Mouse (Mus musculus) macrophage (primary cell): ENCODE results near the gene Tbc1d8. TPM values are rescaled to one million over a fixed set of nuclear protein-coding genes. Genes with fewer than 3 reads are reported as not detected.

Experiments
- H3K27ac ChIP-seq: fragments of 350-480 bp; formaldehyde crosslinking; 2 replicates; pipeline ENCODE4 v1.9.0; 2021
- H3K36me3 ChIP-seq: fragments of 350-480 bp; formaldehyde crosslinking; 2 replicates; pipeline ENCODE4 v1.9.0; 2021; ENCODE audit errors: inconsistent target
- H3K4me3 ChIP-seq: fragments of 350-480 bp; formaldehyde crosslinking; 2 replicates; pipeline ENCODE4 v1.9.0; 2021; ENCODE audit errors: inconsistent target
- H3K79me2 ChIP-seq: fragments of 350-480 bp; formaldehyde crosslinking; 2 replicates; pipeline ENCODE4 v1.9.0; 2021; ENCODE audit errors: inconsistent target
- WGBS: methylation state at CpG from one replicate; pipeline ENCODE4 v1.1.7; 2026; ENCODE audit warnings: inconsistent platforms; ENCODE audit not compliant: missing documents; 5-methylcytosine and 5-hydroxymethylcytosine counted together
- polyA plus RNA-seq: library from polyadenylated mRNA; stranded (reverse); fragments of 250-400 nt; gene quantifications from 3 replicates; pipeline ENCODE4 v1.2.4, GENCODE M21; 2018; ENCODE audit warnings: inconsistent platforms

The Tbc1d8 gene
- polyA plus RNA-seq, 1 experiment from 2014 or later = 13.9 TPM

GRCm38 (mm10) chr1:39388163-39388562, 90.4 kb downstream of the Tbc1d8 start:
- Histone ChIP-seq H3K4me3 (no peak overlapping the region), H3K36me3 (peaks cover 69% of the 10 kb centered on the region), H3K27ac (no peak overlapping the region), H3K79me2 (no peaks in the 10 kb centered on the region)
- WGBS = 93% methylated on average over 2 of the region's 2 CpGs

GRCm38 (mm10) chr1:39387497-39387896, 91.1 kb downstream of the Tbc1d8 start:
- no peak overlapping the region for H3K27ac ChIP-seq

DNA sequence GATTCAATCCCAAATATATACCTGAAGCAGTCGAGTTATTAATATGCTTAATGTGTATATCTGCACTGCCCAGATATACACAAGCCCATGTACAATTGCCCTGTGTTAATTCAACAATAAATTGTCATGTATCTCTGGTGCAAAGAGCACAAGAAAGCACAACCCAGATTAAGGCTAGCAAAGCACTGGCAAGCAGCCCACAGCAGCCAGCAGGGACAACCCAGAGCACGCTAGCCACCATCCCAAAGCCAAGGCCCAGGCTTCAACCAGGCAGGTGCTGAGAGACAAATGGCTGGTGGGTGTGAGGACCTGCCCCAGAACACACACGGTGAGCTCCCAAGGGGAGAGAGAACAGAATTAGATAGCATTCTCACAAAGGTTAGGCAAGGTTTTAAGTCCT, 92.1 kb downstream of the Tbc1d8 start:
- H3K4me3 ChIP-seq = no peak overlapping the region
- no peak overlapping the region for H3K27ac ChIP-seq
- H3K36me3 ChIP-seq = peaks cover 78% of the 10 kb centered on the region
- no peaks in the 10 kb centered on the region for H3K79me2 ChIP-seq
- WGBS = 90% methylated on average over 3 of the region's 3 CpGs

More at GRCm38 (mm10) chr1:39387497-39387896, 91.1 kb downstream of the Tbc1d8 start:
- Histone ChIP-seq H3K79me2 (no peaks in the 10 kb centered on the region), H3K4me3 (no peak overlapping the region), H3K36me3 (peaks cover 71% of the 10 kb centered on the region)
- 100% methylated on average over 4 of the region's 4 CpGs for WGBS

DNA sequence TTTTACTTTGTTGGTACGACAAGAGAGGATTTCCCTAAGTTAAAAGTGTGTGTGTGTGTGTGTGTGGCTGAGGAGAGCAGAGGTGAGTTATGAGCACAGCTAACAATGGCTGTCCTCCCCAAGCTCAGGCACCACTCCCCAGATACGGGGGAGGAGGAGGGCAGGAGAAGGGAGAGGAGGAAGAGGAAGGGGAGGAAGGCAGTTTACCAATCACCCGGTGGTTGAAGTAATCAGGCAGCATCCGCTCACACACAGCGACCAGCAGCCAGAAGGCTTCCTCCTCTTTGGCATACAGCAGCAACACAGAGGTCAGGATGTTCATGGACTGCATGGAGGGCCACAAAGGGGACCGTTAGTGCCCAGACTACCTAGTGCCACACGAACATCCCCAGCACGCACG, 93.6 kb downstream of the Tbc1d8 start:
- Histone ChIP-seq H3K79me2 (no peaks in the 10 kb centered on the region), H3K27ac (no peak overlapping the region), H3K4me3 (no peak overlapping the region), H3K36me3 (peaks cover 78% of the 10 kb centered on the region)
- WGBS = 37% methylated on average over 9 of the region's 9 CpGs

GRCm38 (mm10) chr1:39381017-39381416, 97.5 kb downstream of the Tbc1d8 start:
- H3K4me3 ChIP-seq = no peak overlapping the region
- H3K27ac ChIP-seq = no peak overlapping the region
- WGBS = 58% methylated on average over 9 of the region's 9 CpGs
- H3K79me2 ChIP-seq = no peaks in the 10 kb centered on the region
- peaks cover 71% of the 10 kb centered on the region for H3K36me3 ChIP-seq

DNA sequence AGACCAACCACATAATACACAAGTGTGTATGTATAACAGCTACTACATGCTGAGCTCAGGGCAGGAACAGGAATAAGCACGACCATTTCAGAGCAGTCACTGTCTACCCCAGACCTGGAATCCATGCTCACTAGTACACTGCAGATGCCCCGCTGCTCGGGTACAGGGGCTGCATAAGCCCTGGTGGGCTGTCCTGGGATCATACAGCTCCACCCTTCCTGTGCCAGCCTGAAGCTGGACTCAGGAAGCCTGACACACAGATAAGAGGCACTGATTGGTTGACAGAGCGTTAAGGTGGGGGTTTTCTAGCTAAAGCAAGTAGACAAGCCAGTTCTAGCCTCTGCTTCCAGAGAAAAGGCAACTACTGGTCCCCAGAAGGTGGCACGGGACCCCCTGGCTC, 99.5 kb downstream of the Tbc1d8 start:
- Histone ChIP-seq H3K36me3 (peaks cover 62% of the 10 kb centered on the region), H3K4me3 (no peak overlapping the region), H3K27ac (no peak overlapping the region), H3K79me2 (no peaks in the 10 kb centered on the region)
- WGBS = 71% methylated on average over 5 of the region's 5 CpGs

DNA sequence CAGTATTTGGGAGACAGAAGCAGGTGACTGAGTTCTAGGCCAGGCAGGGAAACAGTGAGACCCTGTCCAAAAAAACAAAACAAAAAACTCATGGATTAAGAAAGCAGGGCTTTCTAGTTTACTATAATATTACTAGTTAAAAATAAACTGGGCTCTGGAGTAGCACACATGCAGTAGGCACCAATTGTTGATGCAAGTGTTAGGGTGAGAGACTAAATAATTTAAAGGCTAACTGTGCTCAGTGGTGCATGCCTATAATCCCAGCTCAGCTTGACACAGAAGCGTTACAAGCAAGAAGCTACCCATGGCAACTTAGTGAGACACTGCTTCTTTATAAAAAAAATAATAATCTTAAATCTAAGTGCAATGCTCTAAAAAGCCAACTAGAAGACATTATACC, 100.0 kb downstream of the Tbc1d8 start:
- no peak overlapping the region for H3K4me3 ChIP-seq
- no peak overlapping the region for H3K27ac ChIP-seq
- WGBS = 89% methylated on average over 1 of the region's 1 CpGs
- peaks cover 62% of the 10 kb centered on the region for H3K36me3 ChIP-seq
- no peaks in the 10 kb centered on the region for H3K79me2 ChIP-seq

DNA sequence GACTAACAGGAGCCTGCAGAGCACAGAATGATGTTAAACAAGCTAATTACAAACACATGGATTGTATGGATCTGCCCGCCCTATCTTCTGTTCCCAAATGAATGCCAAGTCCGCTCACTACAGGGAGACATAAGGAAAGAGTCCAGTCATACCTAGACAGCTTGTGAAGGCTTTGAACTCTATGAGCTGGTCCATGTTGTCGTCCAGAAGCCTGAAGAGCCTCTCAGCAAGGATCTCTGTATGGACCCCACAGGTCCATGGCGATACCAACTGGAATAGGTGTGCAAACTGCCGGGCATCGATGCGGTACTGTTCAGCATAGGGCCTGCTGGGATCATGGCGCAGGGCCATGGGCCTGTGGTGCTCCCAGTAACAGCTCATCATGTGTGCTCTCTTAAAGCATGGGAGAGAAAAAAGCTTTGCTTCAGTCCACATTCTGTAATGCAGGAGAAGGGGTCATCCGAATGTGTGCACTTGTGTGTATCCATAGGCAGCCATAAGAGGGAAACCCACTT, 101.8 kb downstream of the Tbc1d8 start:
- H3K4me3 ChIP-seq = no peak overlapping the region
- H3K27ac ChIP-seq = no peak overlapping the region
- 93% methylated on average over 9 of the region's 9 CpGs for WGBS
- H3K79me2 ChIP-seq = no peaks in the 10 kb centered on the region
- peaks cover 71% of the 10 kb centered on the region for H3K36me3 ChIP-seq

GRCm38 (mm10) chr1:39376121-39376520, 102.4 kb downstream of the Tbc1d8 start:
- Histone ChIP-seq H3K27ac (no peak overlapping the region), H3K36me3 (peaks cover 71% of the 10 kb centered on the region), H3K79me2 (no peaks in the 10 kb centered on the region), H3K4me3 (no peak overlapping the region)
- 93% methylated on average over 6 of the region's 7 CpGs for WGBS

DNA sequence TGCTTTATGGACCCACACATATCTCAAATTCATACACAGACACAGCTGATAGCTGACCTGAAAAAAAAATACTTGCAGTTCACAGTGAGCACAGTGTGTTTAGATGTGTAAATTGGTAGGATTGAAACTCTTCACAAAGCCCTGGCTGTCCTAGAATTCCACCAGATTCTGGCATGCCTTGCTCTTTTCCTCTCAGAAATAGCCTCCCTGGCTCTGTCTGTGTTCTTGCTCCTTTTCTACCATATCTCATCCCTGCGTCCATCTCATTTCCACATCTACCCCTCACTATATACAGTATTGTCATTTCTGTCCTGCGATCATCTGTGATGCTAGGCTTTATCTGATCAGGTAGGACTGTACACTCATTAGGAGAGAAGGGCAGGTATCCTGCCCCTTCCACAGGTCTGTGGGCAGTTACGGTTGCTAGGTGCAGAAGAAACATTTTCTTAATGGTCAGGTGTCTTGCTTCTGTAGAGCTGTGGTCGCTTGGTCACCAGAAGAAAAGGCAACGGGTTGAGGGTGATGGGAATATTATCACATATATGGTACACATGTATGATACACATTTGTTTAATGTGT, 104.2 kb downstream of the Tbc1d8 start:
- Histone ChIP-seq H3K79me2 (peaks cover 13% of the 10 kb centered on the region), H3K36me3 (peaks cover 75% of the 10 kb centered on the region), H3K4me3 (no peak overlapping the region), H3K27ac (no peak overlapping the region)
- 93% methylated on average over 4 of the region's 5 CpGs for WGBS

- Histone ChIP-seq H3K79me2 (peaks cover 23% of the 10 kb centered on the region), H3K4me3 (no peak overlapping the region), H3K27ac (no peak overlapping the region), H3K36me3 (peaks cover 72% of the 10 kb centered on the region)
- WGBS = 90% methylated on average over 4 of the region's 4 CpGs
These were observed 105.2 kb downstream of the Tbc1d8 start for GRCm38 (mm10) chr1:39373378-39373777.

DNA sequence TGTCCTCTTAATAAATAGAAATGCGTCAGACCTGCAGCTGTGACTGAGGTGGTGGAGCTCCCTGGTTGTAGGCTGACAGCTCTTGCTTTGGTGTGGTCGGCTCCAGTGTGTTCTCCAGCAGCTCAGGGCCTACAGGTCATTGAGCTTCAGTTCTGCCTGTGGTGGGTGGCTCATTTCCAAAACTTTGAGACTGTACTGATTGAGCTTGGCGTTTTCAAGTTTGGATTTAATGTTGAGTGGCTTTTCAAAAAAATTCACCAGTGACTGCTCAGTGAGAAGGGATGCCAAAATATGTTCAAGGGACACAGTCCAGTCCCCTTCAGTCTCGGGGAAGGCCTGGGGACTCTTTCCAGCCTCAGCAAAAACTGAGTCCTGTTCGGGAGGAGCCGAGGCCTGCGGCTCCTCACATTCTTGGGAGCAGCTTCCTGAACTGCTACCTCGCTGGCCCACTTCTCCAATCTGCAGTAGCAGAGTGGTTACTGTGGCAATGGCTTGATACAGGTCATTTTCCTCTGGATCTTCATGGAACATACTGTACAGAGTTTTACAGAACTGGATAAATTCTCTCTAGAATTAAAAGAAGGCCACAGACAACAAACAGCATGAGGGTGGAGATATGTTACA, 106.2 kb downstream of the Tbc1d8 start:
- H3K4me3 ChIP-seq = no peak overlapping the region
- peaks cover 65% of the 10 kb centered on the region for H3K36me3 ChIP-seq
- 72% methylated on average over 8 of the region's 8 CpGs for WGBS
- no peak overlapping the region for H3K27ac ChIP-seq
- H3K79me2 ChIP-seq = peaks cover 28% of the 10 kb centered on the region

- Histone ChIP-seq H3K27ac (no peak overlapping the region), H3K4me3 (no peak overlapping the region), H3K79me2 (peaks cover 28% of the 10 kb centered on the region), H3K36me3 (peaks cover 56% of the 10 kb centered on the region)
- WGBS = 90% methylated on average over 6 of the region's 6 CpGs
These were observed 108.1 kb downstream of the Tbc1d8 start for GRCm38 (mm10) chr1:39370431-39370830.

DNA sequence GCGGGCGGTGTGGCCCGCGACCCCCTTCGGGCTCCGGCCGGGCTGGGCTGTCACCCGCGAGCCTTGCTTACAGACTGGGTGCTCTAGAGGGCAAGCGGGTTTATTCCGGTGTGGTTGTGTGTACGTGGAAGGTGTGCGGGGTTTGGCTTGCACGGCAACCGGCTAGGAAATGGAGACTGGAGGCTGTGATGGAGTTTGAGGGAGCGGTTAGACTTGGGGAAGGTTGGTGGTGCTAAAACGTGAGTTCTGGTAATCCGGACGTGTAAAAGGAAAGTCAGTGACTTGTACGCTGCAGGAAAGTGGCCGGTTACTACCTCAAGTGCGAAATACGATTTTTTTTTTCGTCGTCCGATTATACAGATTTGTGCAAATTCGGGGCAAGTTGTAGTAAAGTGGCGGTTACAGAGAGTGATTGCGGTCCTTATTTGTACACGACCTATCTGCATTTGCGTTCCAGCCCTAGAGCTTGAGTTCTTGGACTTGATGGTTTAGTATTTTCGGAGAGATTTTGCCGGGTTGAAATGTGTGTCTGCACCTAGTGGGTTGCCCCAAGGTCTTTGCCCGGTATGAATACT, 110.2 kb downstream of the Tbc1d8 start:
- WGBS = under 1% methylated on average over 34 of the region's 34 CpGs
- peaks cover 28% of the 10 kb centered on the region for H3K79me2 ChIP-seq
- H3K36me3 ChIP-seq = peaks cover 43% of the 10 kb centered on the region
- peak overlapping the region; percentile 87 for H3K4me3 ChIP-seq
- peak overlapping the region; percentile 52 for H3K27ac ChIP-seq

DNA sequence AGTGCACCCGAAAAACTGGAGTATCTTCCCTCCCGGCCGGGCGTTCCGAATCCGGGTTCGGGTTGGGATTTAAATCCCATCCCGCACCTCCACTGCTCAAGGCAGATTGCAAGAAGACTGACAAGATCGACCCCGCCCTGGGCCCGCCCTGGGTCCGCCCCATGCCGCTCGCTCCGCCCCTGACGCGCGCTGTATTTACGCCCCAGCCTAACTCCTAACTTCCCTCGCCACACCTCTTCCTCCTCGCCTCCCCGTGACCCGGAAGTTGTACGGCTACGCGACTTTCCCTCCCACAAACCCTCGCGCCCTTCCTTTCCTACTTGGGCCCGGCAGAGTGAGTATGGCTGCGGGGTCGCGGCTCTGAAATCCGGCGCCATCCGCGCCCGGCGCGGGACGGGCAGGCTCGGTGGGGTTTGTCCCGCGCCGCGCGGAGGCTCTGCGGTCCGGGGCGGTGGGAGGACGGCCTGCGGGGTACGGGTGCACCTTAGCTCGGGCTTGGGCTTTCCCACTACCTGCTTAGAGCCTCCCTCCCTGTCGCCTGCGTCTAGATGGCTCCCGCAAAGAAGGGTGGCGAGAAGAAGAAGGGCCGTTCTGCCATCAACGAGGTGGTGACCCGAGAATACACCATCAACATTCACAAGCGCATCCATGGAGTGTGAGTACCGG, 110.8 kb downstream of the Tbc1d8 start, which contains the start of gene Rpl31:
TSS of gene Rpl31 (plus strand) at position 242 of the 666 bp plus-strand sequence.
- H3K79me2 ChIP-seq = peaks cover 28% of the 10 kb centered on the region
- H3K4me3 ChIP-seq = peak within 1 kb of the TSS; percentile 87
- peak within 1 kb of the TSS; percentile 52 for H3K27ac ChIP-seq
- WGBS = under 1% methylated on average over 62 of the region's 62 CpGs
- H3K36me3 ChIP-seq = peaks cover 37% of the 10 kb centered on the region
